Mouse (Mus musculus) lung, adult 2 months (tissue): ENCODE measurements around the gene Hcfc1r1.

Experiments used
- CTCF ChIP-seq: fragments of 200-500 bp; IDR thresholded peaks from 2 replicates; pipeline ENCODE4 v1.5.1; 2011; ENCODE audit warnings: mild to moderate bottlenecking, low read length, control low read depth; ENCODE audit not compliant: insufficient read depth
- POLR2A ChIP-seq: fragments of 200-500 bp; IDR thresholded peaks from 2 replicates; pipeline ENCODE4 v1.6.1; 2011; ENCODE audit warnings: low read depth, mild to moderate bottlenecking, control low read depth, low read length, borderline replicate concordance; ENCODE audit errors: extremely low read depth

- TF ChIP-seq POLR2A (no peak), CTCF (no peak)
Measured at GRCm38 (mm10) chr17:23665511-23665910, 7.9 kb upstream of the Hcfc1r1 start.
